Mouse (Mus musculus) testis, adult 2 months (tissue): ENCODE data around the gene Large2. TPM values are rescaled to one million over a fixed set of nuclear protein-coding genes. Genes with fewer than 3 reads are reported as not detected.

Experiments
- H3K27ac ChIP-seq: fragments of 200-500 bp; 2 replicates; pipeline ENCODE4 v1.5.1; 2012; ENCODE audit warnings: low read depth, low read length; ENCODE audit not compliant: control insufficient read depth, insufficient read depth
- H3K27me3 ChIP-seq: fragments of 200-500 bp; 2 replicates; pipeline ENCODE4 v1.6.1; 2012; ENCODE audit warnings: mild to moderate bottlenecking, low read length, moderate library complexity; ENCODE audit not compliant: control insufficient read depth, insufficient read depth
- H3K36me3 ChIP-seq: fragments of 200-500 bp; 2 replicates; pipeline ENCODE4 v1.6.1; 2012; ENCODE audit warnings: mild to moderate bottlenecking, low read length; ENCODE audit not compliant: control insufficient read depth, insufficient read depth
- H3K4me1 ChIP-seq: fragments of 200-500 bp; 2 replicates; pipeline ENCODE4 v1.6.1; 2012; ENCODE audit warnings: low read length; ENCODE audit not compliant: control insufficient read depth, insufficient read depth
- H3K4me3 ChIP-seq: fragments of 200-500 bp; 2 replicates; pipeline ENCODE4 v1.5.1; 2012; ENCODE audit warnings: low read depth, mild to moderate bottlenecking, low read length, moderate library complexity, mixed read lengths; ENCODE audit not compliant: control insufficient read depth
- CTCF ChIP-seq: fragments of 200-500 bp; IDR thresholded peaks from 2 replicates; pipeline ENCODE4 v1.5.1; 2012; ENCODE audit warnings: low read depth, mild to moderate bottlenecking, inconsistent platforms, low read length, moderate library complexity; ENCODE audit not compliant: control insufficient read depth, insufficient read depth, insufficient replicate concordance
- POLR2A ChIP-seq: fragments of 200-500 bp; IDR thresholded peaks from 2 replicates; pipeline ENCODE4 v1.6.1; 2012; ENCODE audit warnings: low read depth, mild to moderate bottlenecking, inconsistent platforms, low read length, moderate library complexity; ENCODE audit not compliant: control insufficient read depth
- polyA plus RNA-seq: library from polyadenylated mRNA; depleted of rRNA; stranded (reverse); fragments of >200 nt; gene quantifications from 2 replicates; pipeline ENCODE4 v1.2.3, GENCODE M21; 2012

The Large2 gene
- polyA plus RNA-seq, 1 experiment, result 11.2 TPM

DNA sequence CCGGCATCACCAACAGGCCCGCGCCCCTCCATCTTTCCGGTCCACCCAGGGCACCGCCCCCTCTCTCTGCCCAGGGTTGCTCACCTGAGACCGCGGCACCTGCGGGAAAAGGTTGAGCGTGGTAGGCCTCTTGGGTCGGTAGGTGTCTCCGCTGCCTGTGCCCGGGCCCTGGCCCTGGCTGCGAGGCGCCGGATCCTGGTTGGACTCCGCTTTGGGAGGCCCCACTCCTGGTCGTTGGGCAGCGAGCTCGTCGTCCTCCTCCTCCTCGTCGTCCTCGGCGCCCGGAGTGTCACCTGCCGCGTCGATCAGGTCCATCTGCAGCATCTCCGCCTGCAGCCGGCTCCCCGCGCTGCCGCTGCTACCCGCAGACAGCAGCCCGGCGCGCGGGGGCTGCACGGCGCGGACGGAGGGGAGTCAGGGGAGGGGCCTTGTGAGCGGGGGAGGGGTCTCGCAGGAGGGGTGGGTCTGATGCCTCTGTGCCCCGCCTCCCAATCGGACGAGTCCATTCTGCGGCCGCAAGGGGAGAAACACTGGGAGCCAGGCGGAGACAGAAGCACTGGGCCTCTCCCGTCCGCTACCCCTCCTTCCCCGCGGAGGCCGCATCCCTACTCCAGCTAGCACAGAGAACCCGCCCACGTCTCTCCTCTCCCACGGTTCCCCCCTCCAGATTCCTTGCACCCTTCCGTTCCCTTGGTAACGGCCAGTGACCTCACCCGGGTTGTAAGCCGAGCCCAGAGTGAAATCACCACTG lies 14.4 kb upstream of the Large2 start:
- H3K36me3 ChIP-seq, result no peaks in the 10 kb centered on the region
- H3K4me3 ChIP-seq, result peak overlapping the region; percentile 81
- peaks cover 23% of the 10 kb centered on the region for H3K4me1 ChIP-seq
- TF ChIP-seq CTCF (no peak), POLR2A (peak; percentile 21)
- H3K27ac ChIP-seq, result no peak overlapping the region
- no peaks in the 10 kb centered on the region for H3K27me3 ChIP-seq

DNA sequence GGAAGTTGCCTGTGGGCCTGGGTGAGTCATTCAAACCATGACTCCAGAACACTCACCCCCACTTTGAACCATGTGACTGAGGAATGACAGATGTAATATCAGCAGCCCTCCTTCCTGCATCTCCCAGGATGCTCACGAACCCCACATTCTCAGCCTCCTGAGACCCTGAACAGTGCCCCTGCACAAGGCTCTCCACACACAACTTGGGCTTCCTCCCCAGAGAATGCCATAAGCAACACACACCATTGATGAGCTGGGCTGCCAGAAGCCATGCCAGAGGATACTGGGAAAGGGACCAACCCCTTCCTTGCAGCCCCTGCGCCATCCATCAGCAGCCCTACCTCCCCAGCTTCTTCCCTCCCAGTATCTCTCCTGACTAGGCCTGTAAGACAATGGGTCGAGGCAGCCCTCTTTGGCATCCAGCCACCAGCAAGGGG lies 13.4 kb upstream of the Large2 start:
- no peak overlapping the region for H3K27ac ChIP-seq

DNA sequence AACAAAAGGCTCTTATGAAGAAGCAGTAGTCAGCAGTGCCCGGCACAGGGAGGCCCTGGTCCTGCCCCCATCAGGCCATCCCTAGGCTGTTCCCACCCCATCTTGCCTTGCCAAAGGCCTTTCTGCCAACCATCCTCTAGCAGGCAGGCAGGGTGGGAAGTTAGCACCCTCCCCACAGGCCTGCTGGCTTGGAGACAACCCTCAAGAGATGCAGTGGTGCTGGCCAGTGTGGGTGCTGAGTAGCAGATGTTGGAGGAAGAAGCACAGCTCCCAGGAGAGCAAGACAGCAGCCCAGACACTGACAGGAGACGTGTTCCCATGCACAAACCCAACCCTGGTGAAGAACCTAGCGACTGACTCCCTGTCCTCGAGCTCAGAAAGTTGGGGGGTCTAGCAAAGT lies 13.0 kb upstream of the Large2 start:
- Histone ChIP-seq H3K36me3 (no peaks in the 10 kb centered on the region), H3K4me3 (peak overlapping the region; percentile 0), H3K27ac (no peak overlapping the region), H3K4me1 (peaks cover 22% of the 10 kb centered on the region), H3K27me3 (no peaks in the 10 kb centered on the region)
- TF ChIP-seq POLR2A, result no peak
- TF ChIP-seq CTCF, result no peak

More for the DNA sequence above, 13.4 kb upstream of the Large2 start:
- H3K27me3 ChIP-seq, result no peaks in the 10 kb centered on the region
- peaks cover 23% of the 10 kb centered on the region for H3K4me1 ChIP-seq
- H3K4me3 ChIP-seq, result peak overlapping the region; percentile 81
- TF ChIP-seq CTCF (no peak), POLR2A (peak; percentile 61; the same call in 1 of the 2 replicates)
- H3K36me3 ChIP-seq, result no peaks in the 10 kb centered on the region

- H3K27me3 ChIP-seq, result no peaks in the 10 kb centered on the region
- no peak overlapping the region for H3K27ac ChIP-seq
- H3K4me3 ChIP-seq, result peak overlapping the region; percentile 12
- 0 out of 2 replicates have a peak, but pooled peaks have one; percentile 4 for TF ChIP-seq POLR2A
- TF ChIP-seq CTCF, result no peak
- H3K36me3 ChIP-seq, result no peaks in the 10 kb centered on the region
- H3K4me1 ChIP-seq, result peaks cover 15% of the 10 kb centered on the region
Measured at GRCm38 (mm10) chr2:92386821-92387570, 12.3 kb upstream of the Large2 start.

GRCm38 (mm10) chr2:92385113-92386051 lies 10.7 kb upstream of the Large2 start:
- no peak for TF ChIP-seq POLR2A
- Histone ChIP-seq H3K27me3 (no peaks in the 10 kb centered on the region), H3K27ac (no peak overlapping the region), H3K4me3 (peak overlapping the region; percentile 68), H3K4me1 (peaks cover 10% of the 10 kb centered on the region), H3K36me3 (no peaks in the 10 kb centered on the region)

- Histone ChIP-seq H3K36me3 (no peaks in the 10 kb centered on the region), H3K27ac (no peak overlapping the region), H3K4me3 (peak overlapping the region; percentile 78), H3K4me1 (peaks cover 6% of the 10 kb centered on the region), H3K27me3 (no peaks in the 10 kb centered on the region)
- TF ChIP-seq CTCF (no peak), POLR2A (no peak)
Measured at GRCm38 (mm10) chr2:92384101-92384500, 9.4 kb upstream of the Large2 start.
